Mouse (Mus musculus): ENCODE measurements at regions not wholly inside any gene's neighbourhood (a gene's known extent, or its start where the extent isn't known, plus 50 kb on each side); places are given as distances from the start of the nearest gene placed in this dataset.
A peak's percentile ranks its signal among the peaks of the same experiment; 100 is the strongest.

DNA sequence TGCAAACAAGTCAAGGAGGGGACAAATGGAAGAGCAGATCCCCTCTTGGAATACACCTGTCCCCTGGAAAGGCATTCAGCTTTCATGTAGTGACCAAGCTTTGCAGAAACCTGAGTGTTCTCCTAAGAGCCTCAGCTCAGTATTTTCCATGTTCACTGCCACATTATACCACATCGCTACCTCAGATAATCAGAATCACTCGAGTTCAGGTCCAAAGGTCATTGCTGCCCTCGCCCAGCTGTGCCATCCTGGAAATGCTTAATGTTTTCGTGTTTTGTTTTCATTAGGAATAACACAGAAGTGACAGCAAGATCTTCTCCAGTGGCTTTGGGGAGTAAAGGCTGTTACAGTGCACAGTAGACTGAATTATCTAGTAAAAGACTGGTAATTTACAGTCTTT, 83.0 kb upstream of the Fat1 start:
- Histone ChIP-seq H3K4me2 (replicated peaks; ENCODE audit: low read depth) (no peak overlapping the region), H3K9ac (ENCODE audit: low read length) (no peak overlapping the region), H3K36me3 (ENCODE audit: control insufficient read depth, insufficient read depth, low read length) (no peaks in the 10 kb centered on the region), H3K9me3 (ENCODE audit: control insufficient read depth, low read length) (no peaks in the 10 kb centered on the region), H3K27ac (replicated peaks) (no peak overlapping the region), H3K4me1 (replicated peaks; ENCODE audit: control insufficient read depth, insufficient read depth) (no peaks in the 10 kb centered on the region), H3K27me3 (ENCODE audit: control insufficient read depth, insufficient read depth, low read length) (no peaks in the 10 kb centered on the region), H3K4me3 (ENCODE audit: low read depth, low read length) (no peak overlapping the region)
- DNase-seq (ENCODE audit: low spot score) = no peak
- no peak for TF ChIP-seq EP300 (optimal IDR thresholded peaks at IDR 0.05)
- TF ChIP-seq CTCF (IDR thresholded peaks at IDR 0.05; ENCODE audit: low read depth) = no peak
- ATAC-seq (ENCODE audit: low FRiP score, low TSS enrichment) = no peak
- 54% methylated on average over 4 of the region's 4 CpGs for WGBS

DNA sequence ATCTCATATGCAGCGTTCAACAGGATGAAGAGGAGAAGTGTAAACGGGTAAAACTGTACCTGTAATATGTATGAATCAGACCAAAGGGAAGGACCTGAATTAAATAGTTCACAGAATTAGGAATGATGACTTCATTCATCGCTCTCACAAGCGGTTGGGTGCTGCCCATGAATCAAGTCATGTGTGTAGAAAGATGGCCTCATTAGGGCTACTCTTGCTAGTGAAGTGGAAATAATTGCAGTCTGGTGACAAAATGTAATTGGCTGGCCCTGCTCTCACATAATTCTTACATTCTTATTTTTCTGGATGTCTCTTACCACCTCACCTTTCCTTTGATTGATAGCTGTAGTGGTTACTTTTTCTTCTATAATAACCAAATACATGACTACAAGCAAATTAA, 80.1 kb upstream of the Fat1 start:
- Histone ChIP-seq H3K9me3 (ENCODE audit: control insufficient read depth, low read length) (no peaks in the 10 kb centered on the region), H3K4me3 (ENCODE audit: low read depth, low read length) (no peak overlapping the region), H3K4me1 (replicated peaks; ENCODE audit: control insufficient read depth, insufficient read depth) (no peaks in the 10 kb centered on the region), H3K9ac (ENCODE audit: low read length) (no peak overlapping the region), H3K27me3 (ENCODE audit: control insufficient read depth, insufficient read depth, low read length) (no peaks in the 10 kb centered on the region), H3K4me2 (replicated peaks; ENCODE audit: low read depth) (no peak overlapping the region), H3K36me3 (ENCODE audit: control insufficient read depth, insufficient read depth, low read length) (no peaks in the 10 kb centered on the region), H3K27ac (replicated peaks) (no peak overlapping the region)
- no peak for TF ChIP-seq EP300 (optimal IDR thresholded peaks at IDR 0.05)
- no peak for TF ChIP-seq CTCF (IDR thresholded peaks at IDR 0.05; ENCODE audit: low read depth)
- 92% methylated on average over 4 of the region's 4 CpGs for WGBS
- ATAC-seq (ENCODE audit: low FRiP score, low TSS enrichment) (no peak), DNase-seq (ENCODE audit: low spot score) (no peak)

DNA sequence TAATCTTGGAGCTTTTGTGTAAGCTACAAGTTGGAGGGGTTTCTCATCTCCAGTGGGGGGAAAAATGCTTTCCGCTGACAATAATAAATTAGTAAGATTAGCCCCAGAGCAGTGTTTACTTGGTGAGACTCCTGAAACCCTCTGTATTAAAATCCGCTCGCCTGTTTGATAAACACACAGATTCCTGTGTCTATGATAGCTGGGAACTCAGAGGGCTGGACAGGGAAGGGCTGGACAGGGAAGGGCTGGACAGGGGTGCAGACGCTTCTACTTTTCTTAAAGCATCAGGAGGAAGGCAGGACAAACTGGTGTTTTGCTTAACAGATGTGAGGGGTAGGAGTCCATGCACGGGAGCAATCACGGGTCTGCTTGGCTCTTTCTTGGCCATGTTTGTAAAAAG, 68.0 kb upstream of the Fat1 start:
- TF ChIP-seq EP300 (optimal IDR thresholded peaks at IDR 0.05) (no peak), CTCF (IDR thresholded peaks at IDR 0.05; ENCODE audit: low read depth) (no peak)
- Histone ChIP-seq H3K4me1 (replicated peaks; ENCODE audit: control insufficient read depth, insufficient read depth) (no peaks in the 10 kb centered on the region), H3K27me3 (ENCODE audit: control insufficient read depth, insufficient read depth, low read length) (no peaks in the 10 kb centered on the region), H3K4me3 (ENCODE audit: low read depth, low read length) (0 out of 2 replicates have a peak overlapping the region, but pooled peaks have one; percentile 8), H3K9me3 (ENCODE audit: control insufficient read depth, low read length) (no peaks in the 10 kb centered on the region), H3K36me3 (ENCODE audit: control insufficient read depth, insufficient read depth, low read length) (no peaks in the 10 kb centered on the region), H3K27ac (replicated peaks) (peak overlapping the region; percentile 63), H3K9ac (ENCODE audit: low read length) (no peak overlapping the region), H3K4me2 (replicated peaks; ENCODE audit: low read depth) (peak overlapping the region; percentile 32)
- DNase-seq (ENCODE audit: low spot score) (no peak), ATAC-seq (ENCODE audit: low FRiP score, low TSS enrichment) (0 out of 2 replicates have a peak, but pooled peaks have one; percentile 40)
- WGBS = 21% methylated on average over 6 of the region's 6 CpGs

DNA sequence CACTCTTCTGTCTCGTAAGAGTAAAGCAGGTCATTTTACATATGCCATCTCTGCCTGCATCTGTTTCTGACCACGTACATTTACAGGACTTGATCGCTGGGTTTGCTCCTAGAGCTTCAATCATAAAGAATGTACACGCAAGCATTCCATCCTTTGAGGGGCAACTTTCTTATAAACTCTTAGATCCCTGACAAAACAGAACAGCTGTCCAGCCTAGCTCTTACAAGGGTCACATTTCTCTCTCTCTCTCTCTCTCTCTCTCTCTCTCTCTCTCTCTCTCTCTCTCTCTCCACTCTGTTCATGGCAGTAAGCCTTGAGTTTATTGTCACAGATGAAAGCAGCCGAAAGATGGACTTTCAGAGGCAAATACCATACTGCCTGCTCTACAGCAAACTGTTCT, 67.6 kb upstream of the Fat1 start:
- WGBS = 37% methylated on average over 5 of the region's 5 CpGs
- Histone ChIP-seq H3K36me3 (ENCODE audit: control insufficient read depth, insufficient read depth, low read length) (no peaks in the 10 kb centered on the region), H3K9me3 (ENCODE audit: control insufficient read depth, low read length) (no peaks in the 10 kb centered on the region), H3K27ac (replicated peaks) (peak overlapping the region; percentile 63), H3K9ac (ENCODE audit: low read length) (no peak overlapping the region), H3K4me3 (ENCODE audit: low read depth, low read length) (0 out of 2 replicates have a peak overlapping the region, but pooled peaks have one; percentile 8), H3K27me3 (ENCODE audit: control insufficient read depth, insufficient read depth, low read length) (no peaks in the 10 kb centered on the region), H3K4me2 (replicated peaks; ENCODE audit: low read depth) (peak overlapping the region; percentile 32), H3K4me1 (replicated peaks; ENCODE audit: control insufficient read depth, insufficient read depth) (no peaks in the 10 kb centered on the region)
- no peak for DNase-seq (ENCODE audit: low spot score)
- no peak for TF ChIP-seq EP300 (optimal IDR thresholded peaks at IDR 0.05)
- TF ChIP-seq CTCF (IDR thresholded peaks at IDR 0.05; ENCODE audit: low read depth) = no peak
- ATAC-seq (ENCODE audit: low FRiP score, low TSS enrichment) = no peak

DNA sequence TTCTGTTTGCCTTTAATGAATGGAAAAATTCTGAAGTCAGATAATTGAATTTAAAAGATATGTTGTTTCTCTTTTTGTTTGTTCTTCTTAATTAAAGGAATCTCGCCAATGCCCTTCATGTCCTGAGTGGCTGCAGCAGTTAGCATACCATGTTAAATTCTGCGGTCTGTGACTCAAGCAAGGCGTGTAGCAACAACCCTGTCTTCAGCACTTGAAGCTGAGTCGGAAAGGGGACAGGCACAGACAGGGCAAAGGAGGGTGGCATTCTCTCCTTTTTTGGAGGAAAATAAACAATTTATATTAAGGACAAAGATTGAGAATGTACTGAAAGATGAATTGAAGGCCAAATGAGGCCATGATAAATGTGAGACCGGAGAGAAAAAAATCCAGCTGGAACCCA, 58.2 kb upstream of the Fat1 start:
- Histone ChIP-seq H3K9ac (ENCODE audit: low read length) (no peak overlapping the region), H3K36me3 (ENCODE audit: control insufficient read depth, insufficient read depth, low read length) (no peaks in the 10 kb centered on the region), H3K27me3 (ENCODE audit: control insufficient read depth, insufficient read depth, low read length) (no peaks in the 10 kb centered on the region), H3K4me3 (ENCODE audit: low read depth, low read length) (no peak overlapping the region), H3K27ac (replicated peaks) (no peak overlapping the region), H3K4me1 (replicated peaks; ENCODE audit: control insufficient read depth, insufficient read depth) (no peaks in the 10 kb centered on the region), H3K4me2 (replicated peaks; ENCODE audit: low read depth) (no peak overlapping the region), H3K9me3 (ENCODE audit: control insufficient read depth, low read length) (no peaks in the 10 kb centered on the region)
- 29% methylated on average over 5 of the region's 5 CpGs for WGBS
- no peak for TF ChIP-seq EP300 (optimal IDR thresholded peaks at IDR 0.05)
- no peak for TF ChIP-seq CTCF (IDR thresholded peaks at IDR 0.05; ENCODE audit: low read depth)
- ATAC-seq (ENCODE audit: low FRiP score, low TSS enrichment) (no peak), DNase-seq (ENCODE audit: low spot score) (no peak)

DNA sequence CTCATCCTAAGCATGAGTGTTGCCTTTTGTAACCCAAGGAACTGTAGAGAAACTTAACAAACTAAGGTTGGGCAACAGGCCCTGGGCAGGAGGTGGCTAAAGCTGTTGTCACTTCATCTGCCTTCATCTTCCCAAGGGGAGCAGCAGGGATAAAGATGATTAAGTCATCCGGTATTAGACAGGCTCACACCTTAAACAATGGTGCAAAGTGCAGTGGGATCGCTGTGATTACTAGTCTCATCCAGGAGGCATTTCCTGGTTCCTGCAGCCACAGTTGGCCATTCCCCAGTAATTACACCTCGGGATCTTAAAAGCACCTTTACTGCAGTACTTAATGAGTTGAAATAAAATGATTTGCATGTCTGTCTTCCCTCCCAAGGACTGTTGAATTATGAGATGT, 57.0 kb upstream of the Fat1 start:
- DNase-seq (ENCODE audit: low spot score) (no peak), ATAC-seq (ENCODE audit: low FRiP score, low TSS enrichment) (no peak)
- WGBS = 44% methylated on average over 3 of the region's 3 CpGs
- Histone ChIP-seq H3K36me3 (ENCODE audit: control insufficient read depth, insufficient read depth, low read length) (no peaks in the 10 kb centered on the region), H3K9me3 (ENCODE audit: control insufficient read depth, low read length) (no peaks in the 10 kb centered on the region), H3K4me2 (replicated peaks; ENCODE audit: low read depth) (no peak overlapping the region), H3K9ac (ENCODE audit: low read length) (no peak overlapping the region), H3K27me3 (ENCODE audit: control insufficient read depth, insufficient read depth, low read length) (no peaks in the 10 kb centered on the region), H3K4me3 (ENCODE audit: low read depth, low read length) (no peak overlapping the region), H3K4me1 (replicated peaks; ENCODE audit: control insufficient read depth, insufficient read depth) (no peaks in the 10 kb centered on the region), H3K27ac (replicated peaks) (no peak overlapping the region)
- no peak for TF ChIP-seq EP300 (optimal IDR thresholded peaks at IDR 0.05)
- no peak for TF ChIP-seq CTCF (IDR thresholded peaks at IDR 0.05; ENCODE audit: low read depth)
